Mouse (Mus musculus) thymus, adult 2 months (tissue): ENCODE results near the gene Sulf2.

Experiments used
- CTCF ChIP-seq: fragments of 200-500 bp; IDR thresholded peaks from 2 replicates; pipeline ENCODE4 v1.5.1; 2012; ENCODE audit warnings: mild to moderate bottlenecking, control low read depth, low read length, moderate library complexity, borderline replicate concordance; ENCODE audit not compliant: control insufficient read depth, poor library complexity, insufficient read depth; ENCODE audit errors: extremely low read depth
- POLR2A ChIP-seq: fragments of 200-500 bp; IDR thresholded peaks from 2 replicates; pipeline ENCODE4 v1.6.1; 2012; ENCODE audit warnings: mild to moderate bottlenecking, low read length, control low read depth, moderate library complexity; ENCODE audit not compliant: control insufficient read depth, poor library complexity, insufficient read depth; ENCODE audit errors: extremely low read depth

DNA sequence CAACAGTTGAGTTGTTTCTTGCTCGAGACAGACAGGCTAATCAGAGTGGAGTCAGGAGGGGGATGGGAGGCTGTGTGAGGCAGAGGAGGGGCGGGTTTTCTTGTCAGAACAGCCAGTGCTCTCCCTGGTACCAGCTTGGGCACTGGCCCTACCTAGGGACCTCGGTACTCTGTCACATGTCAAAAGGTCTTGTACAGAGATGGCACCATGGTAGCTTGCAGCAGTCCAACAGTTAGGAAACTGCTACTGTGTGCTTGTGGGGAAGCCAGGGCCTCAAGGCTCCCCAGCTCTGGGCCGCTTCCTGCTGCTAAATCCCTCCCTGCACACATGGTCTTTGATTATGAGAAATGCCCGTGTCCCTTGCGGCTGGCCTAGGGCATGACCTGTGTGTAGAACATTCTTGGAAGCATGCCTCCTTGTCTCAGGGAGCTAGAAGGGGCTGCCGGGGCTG is 65.3 kb downstream of the Sulf2 start:
- TF ChIP-seq CTCF (no peak), POLR2A (no peak)
